Mouse (Mus musculus) intestine, embryonic 14.5 days (tissue): ENCODE measurements around the gene Srrm4. TPM values are rescaled to one million over a fixed set of nuclear protein-coding genes. Genes with fewer than 3 reads are reported as not detected.

Source experiments
- ATAC-seq: fragments of 200-750 bp; cut with Nextera tagmentation; replicated peaks from 2 replicates; pipeline ENCODE4 v1.8.0; 2017; ENCODE audit warnings: low read depth, moderate number of reproducible peaks, moderate TSS enrichment, moderate library complexity; ENCODE audit not compliant: low FRiP score, low TSS enrichment
- DNase-seq: peaks from one replicate; pipeline ENCODE4 v3.0.0-alpha.2; 2018; ENCODE audit warnings: low spot score
- H3K27ac ChIP-seq: fragments of 300-500 bp; sonication (generic); 2 replicates; pipeline ENCODE4 v1.5.1; 2014; ENCODE audit warnings: low read depth, mild to moderate bottlenecking, control low read depth
- H3K27me3 ChIP-seq: fragments of 300-500 bp; sonication (generic); replicated peaks from 2 replicates; pipeline ENCODE4 v1.6.1; 2014; ENCODE audit warnings: low read length, control low read depth; ENCODE audit not compliant: control insufficient read depth, insufficient read depth
- H3K36me3 ChIP-seq: fragments of 300-500 bp; sonication (generic); 2 replicates; pipeline ENCODE4 v1.6.1; 2014; ENCODE audit warnings: low read length, control low read depth; ENCODE audit not compliant: control insufficient read depth, insufficient read depth
- H3K4me1 ChIP-seq: fragments of 300-500 bp; sonication (generic); replicated peaks from 2 replicates; pipeline ENCODE4 v1.6.1; 2014; ENCODE audit warnings: low read length, control low read depth, mixed read lengths; ENCODE audit not compliant: control insufficient read depth, insufficient read depth
- H3K4me2 ChIP-seq: fragments of 300-500 bp; sonication (generic); 2 replicates; pipeline ENCODE4 v1.6.1; 2014; ENCODE audit warnings: low read length
- H3K4me3 ChIP-seq: fragments of 300-500 bp; sonication (generic); 2 replicates; pipeline ENCODE4 v1.5.1; 2014; ENCODE audit warnings: low read depth, low read length, control low read depth, mixed read lengths
- H3K9ac ChIP-seq: fragments of 300-500 bp; sonication (generic); 2 replicates; pipeline ENCODE4 v1.6.1; 2014; ENCODE audit warnings: mild to moderate bottlenecking, low read length
- H3K9me3 ChIP-seq: fragments of 300-500 bp; sonication (generic); 2 replicates; pipeline ENCODE4 v1.6.1; 2016; ENCODE audit warnings: low read length, control low read depth; ENCODE audit not compliant: control insufficient read depth
- WGBS: fragments of 180-500 bp; shearing (Covaris S2); extraction: QIAGEN DNeasy Blood & Tissue Kit; methylation state at CpG from one replicate; pipeline ENCODE4 v1.1.7; 2014; 5-methylcytosine and 5-hydroxymethylcytosine counted together
- polyA plus RNA-seq: library from polyadenylated mRNA; unstranded; fragments of >200 nt; fragmentation: Nextera tagmentation; extraction: Ambion mirVana; gene quantifications from 2 replicates; pipeline ENCODE4 v1.2.1, GENCODE M21; 2014

The Srrm4 gene
- polyA plus RNA-seq, 1 experiment from 2014 or later: 2.7 TPM

DNA sequence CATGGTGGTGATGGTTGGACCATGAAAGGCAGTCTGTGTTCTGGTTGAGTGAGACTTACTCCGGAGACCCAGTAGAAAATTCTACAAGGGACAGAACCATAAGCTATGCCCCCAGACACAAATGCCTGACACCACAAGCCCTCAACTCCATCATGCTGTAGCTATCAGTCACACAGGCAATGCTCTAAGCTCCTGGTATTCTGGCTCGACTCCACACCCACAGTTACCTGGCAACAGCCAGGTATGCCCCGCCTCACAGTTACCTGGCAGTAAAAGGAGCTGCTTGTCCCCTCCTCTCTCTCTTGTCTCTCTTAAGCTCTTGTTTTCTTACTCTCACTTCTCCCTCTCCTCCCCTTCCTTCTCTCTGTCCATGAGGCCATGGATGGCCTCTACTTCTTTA lies 98.9 kb downstream of the Srrm4 start:
- no peaks in the 10 kb centered on the region for H3K9me3 ChIP-seq
- no peaks in the 10 kb centered on the region for H3K4me1 ChIP-seq
- H3K27me3 ChIP-seq: no peaks in the 10 kb centered on the region
- 70% methylated on average over 3 of the region's 3 CpGs for WGBS
- no peak for DNase-seq
- no peaks in the 10 kb centered on the region for H3K36me3 ChIP-seq
- H3K27ac ChIP-seq: no peak overlapping the region
- no peak overlapping the region for H3K4me3 ChIP-seq
- no peak overlapping the region for H3K9ac ChIP-seq
- no peak overlapping the region for H3K4me2 ChIP-seq
- ATAC-seq: no peak

DNA sequence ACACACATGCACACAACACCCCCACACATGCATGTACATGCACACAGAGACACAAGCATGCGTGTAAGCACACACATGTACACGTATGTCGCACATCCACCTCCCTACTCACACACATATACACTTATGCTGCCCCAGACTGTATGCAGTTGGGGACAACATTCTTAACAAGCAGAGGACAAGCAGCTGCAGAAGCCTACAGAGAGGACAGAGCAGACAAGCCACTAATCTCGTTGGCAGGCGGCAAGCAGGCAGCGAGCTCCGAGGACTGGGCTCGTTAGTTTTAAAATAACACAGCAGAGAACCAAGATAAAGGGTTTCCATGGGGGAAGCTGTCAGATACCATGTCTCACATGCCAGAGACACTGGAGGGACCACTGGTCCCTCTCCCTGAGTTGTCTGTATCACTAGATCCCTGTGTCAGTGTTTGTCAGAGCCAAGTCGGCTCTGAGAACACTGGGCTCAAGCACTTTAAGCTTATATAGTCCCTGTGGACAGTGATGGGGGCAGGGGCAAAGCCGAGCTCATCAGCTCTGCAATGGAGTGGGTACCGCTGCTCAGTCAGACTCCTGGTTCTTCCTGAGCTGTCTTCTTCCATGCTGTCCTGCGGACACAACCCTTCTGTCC lies 99.7 kb downstream of the Srrm4 start:
- Histone ChIP-seq H3K9ac (no peak overlapping the region), H3K4me3 (no peak overlapping the region), H3K27ac (no peak overlapping the region), H3K4me2 (no peak overlapping the region), H3K36me3 (no peaks in the 10 kb centered on the region), H3K9me3 (no peaks in the 10 kb centered on the region), H3K27me3 (no peaks in the 10 kb centered on the region), H3K4me1 (no peaks in the 10 kb centered on the region)
- DNase-seq (no peak), ATAC-seq (no peak)
- WGBS: 52% methylated on average over 12 of the region's 12 CpGs

DNA sequence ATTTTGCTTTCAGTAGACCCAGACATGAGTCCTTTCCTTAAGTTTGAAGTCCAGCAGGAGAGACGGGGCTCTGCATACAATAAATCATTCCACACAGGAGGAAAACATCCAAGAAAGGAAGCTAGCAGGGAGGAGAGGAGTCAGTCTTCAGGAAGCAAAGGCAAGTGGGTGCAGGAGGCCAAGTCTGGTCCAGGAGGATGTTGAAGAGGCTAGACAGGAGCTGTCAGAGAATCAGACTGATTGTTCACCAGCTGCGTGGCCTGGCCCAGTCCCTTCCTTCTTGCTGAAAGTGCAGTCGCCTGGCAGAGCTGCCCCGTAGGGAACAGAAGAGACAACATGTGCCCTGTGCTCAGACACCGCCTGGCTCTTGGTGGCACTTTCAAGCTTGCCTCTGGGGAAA lies 100.8 kb downstream of the Srrm4 start:
- ATAC-seq: no peak

DNA sequence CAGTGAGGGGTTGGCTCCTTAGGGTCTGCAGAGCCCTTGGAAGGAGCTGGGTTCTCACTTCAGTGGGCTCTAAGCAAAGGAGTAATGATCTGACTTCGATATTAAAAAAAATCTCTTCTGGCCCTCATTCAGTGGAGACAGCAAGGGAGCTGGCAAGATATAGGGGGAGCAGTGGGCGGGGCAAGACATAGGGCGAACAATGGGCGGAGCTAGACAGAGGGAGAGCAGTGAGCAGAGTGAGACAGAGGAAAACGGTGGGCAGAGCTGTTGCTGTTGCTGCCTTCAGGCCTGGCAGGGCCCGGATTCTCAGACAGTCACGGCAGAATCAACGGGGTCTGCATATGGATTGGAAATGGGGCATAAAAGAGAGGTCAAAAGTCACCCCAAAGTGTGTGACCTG lies 102.0 kb downstream of the Srrm4 start:
- WGBS: 56% methylated on average over 8 of the region's 8 CpGs
- no peaks in the 10 kb centered on the region for H3K27me3 ChIP-seq
- no peaks in the 10 kb centered on the region for H3K36me3 ChIP-seq
- peaks cover 4% of the 10 kb centered on the region; the same call in 1 of the 2 replicates for H3K4me1 ChIP-seq
- no peak overlapping the region for H3K4me2 ChIP-seq
- DNase-seq: no peak
- no peak overlapping the region for H3K4me3 ChIP-seq
- H3K27ac ChIP-seq: no peak overlapping the region
- ATAC-seq: no peak
- H3K9me3 ChIP-seq: no peaks in the 10 kb centered on the region
- H3K9ac ChIP-seq: no peak overlapping the region

More for the DNA sequence above, 100.8 kb downstream of the Srrm4 start:
- H3K4me1 ChIP-seq: no peaks in the 10 kb centered on the region
- H3K27ac ChIP-seq: no peak overlapping the region
- no peak for DNase-seq
- no peak overlapping the region for H3K9ac ChIP-seq
- H3K27me3 ChIP-seq: no peaks in the 10 kb centered on the region
- no peaks in the 10 kb centered on the region for H3K9me3 ChIP-seq
- H3K36me3 ChIP-seq: no peaks in the 10 kb centered on the region
- H3K4me2 ChIP-seq: no peak overlapping the region
- 52% methylated on average over 5 of the region's 5 CpGs for WGBS
- H3K4me3 ChIP-seq: no peak overlapping the region

DNA sequence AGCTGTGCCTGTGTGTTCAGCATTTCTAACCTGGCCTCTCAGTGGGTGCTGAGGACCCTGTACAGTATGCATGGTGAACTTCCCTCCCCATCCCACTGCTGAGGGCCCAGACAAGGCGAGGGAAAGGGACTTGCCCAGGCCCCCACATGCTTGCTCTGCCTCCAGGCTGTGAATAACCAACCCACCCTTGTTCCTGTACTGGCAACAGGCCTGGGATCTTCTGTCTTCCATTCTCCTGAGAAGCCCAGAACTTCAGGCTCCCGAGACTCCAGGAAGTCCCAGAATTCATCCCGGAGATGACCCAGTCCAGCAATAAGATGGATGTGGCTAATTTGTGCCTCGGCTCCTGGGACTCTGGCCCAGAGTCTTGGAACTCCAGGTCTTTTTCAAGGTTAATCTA lies 105.5 kb downstream of the Srrm4 start:
- no peak for ATAC-seq
- Histone ChIP-seq H3K9me3 (no peaks in the 10 kb centered on the region), H3K4me2 (no peak overlapping the region), H3K9ac (no peak overlapping the region), H3K4me1 (peaks cover 4% of the 10 kb centered on the region; the same call in 1 of the 2 replicates), H3K27ac (no peak overlapping the region), H3K36me3 (no peaks in the 10 kb centered on the region), H3K4me3 (no peak overlapping the region), H3K27me3 (no peaks in the 10 kb centered on the region)
- WGBS: 52% methylated on average over 4 of the region's 4 CpGs
- no peak for DNase-seq

DNA sequence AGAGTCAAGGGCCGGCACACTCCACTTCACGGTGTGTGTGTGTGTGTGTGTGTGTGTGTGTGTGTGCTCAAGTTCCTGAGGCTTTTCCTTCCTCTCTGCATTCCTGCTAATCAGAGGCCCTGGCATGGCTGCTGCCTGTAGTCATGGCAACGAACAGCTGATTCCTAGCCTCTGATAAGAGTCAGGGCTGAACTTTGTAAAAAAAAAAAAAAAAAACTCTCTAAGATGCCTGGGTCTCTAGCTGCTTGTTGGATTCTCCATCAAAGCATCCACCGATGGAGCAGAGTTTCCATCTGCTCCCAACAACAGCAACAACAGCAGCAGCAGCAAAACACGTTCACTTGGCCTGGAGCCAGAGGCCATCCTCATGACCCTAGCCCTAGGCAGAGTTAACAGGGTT lies 106.5 kb downstream of the Srrm4 start:
- no peak overlapping the region for H3K9ac ChIP-seq
- H3K4me2 ChIP-seq: no peak overlapping the region
- no peaks in the 10 kb centered on the region for H3K27me3 ChIP-seq
- H3K4me3 ChIP-seq: no peak overlapping the region
- H3K9me3 ChIP-seq: no peaks in the 10 kb centered on the region
- peaks cover 4% of the 10 kb centered on the region; the same call in 1 of the 2 replicates for H3K4me1 ChIP-seq
- H3K36me3 ChIP-seq: no peaks in the 10 kb centered on the region
- DNase-seq: peak; percentile 58
- H3K27ac ChIP-seq: no peak overlapping the region
- WGBS: 7% methylated on average over 5 of the region's 5 CpGs
- ATAC-seq: no peak

DNA sequence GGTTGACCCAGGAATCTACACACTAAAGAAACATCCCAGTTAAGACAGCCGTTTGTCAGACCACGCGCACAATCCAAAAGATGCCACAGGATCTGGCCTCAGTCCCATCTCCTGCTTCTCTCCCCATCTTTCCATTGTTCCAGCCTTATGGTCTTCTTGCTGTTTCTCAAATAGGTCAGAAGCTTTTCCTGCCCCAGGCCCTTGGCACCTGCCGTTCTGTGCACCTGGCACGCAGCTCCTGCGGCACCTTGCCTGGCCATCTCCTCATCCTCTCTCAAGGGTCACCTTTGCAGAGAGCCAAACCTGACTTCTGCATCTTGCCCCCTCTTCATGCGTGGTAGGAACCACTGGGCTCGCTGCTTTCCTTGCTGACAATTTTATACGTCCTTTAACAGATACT lies 107.4 kb downstream of the Srrm4 start:
- 89% methylated on average over 9 of the region's 9 CpGs for WGBS
- no peaks in the 10 kb centered on the region for H3K9me3 ChIP-seq
- DNase-seq: no peak
- no peaks in the 10 kb centered on the region for H3K36me3 ChIP-seq
- H3K4me2 ChIP-seq: no peak overlapping the region
- H3K27ac ChIP-seq: no peak overlapping the region
- peaks cover 4% of the 10 kb centered on the region; the same call in 1 of the 2 replicates for H3K4me1 ChIP-seq
- no peak overlapping the region for H3K4me3 ChIP-seq
- H3K27me3 ChIP-seq: no peaks in the 10 kb centered on the region
- H3K9ac ChIP-seq: no peak overlapping the region
- no peak for ATAC-seq

DNA sequence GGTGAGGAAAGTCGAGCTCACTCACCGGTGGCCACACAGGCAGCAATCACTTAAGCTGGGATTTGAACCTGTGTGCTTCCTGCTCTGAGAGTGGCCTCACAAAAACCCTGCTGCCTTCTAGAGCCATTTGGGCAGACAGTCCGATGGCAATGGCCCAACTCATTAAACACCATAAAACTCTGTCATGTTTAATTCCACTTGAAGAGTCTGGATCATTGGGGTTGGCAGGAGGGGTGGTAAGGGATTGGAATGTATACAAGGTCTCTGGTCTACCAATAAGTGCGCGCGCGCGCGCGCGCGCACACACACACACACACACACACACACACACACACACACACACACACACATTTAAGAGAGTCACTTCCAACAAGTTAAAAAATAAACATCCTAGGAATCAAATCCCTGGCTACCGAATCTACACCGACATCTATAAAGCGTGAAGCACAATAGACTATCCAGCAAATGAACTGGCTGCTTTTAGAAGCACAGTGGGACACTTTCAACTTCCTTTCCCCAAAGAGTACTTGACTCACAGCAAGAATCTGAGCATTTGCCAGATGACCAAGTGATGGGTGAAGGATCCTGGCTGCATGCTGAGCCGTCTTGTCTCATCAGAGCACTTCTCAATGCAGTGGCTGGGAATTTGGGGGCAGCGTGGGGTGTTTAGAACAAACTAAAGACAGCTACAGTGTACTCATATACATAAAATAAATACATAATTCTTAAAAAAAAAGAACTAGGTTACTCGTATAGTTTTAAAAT lies 112.8 kb downstream of the Srrm4 start:
- no peak overlapping the region for H3K9ac ChIP-seq
- DNase-seq: no peak
- H3K36me3 ChIP-seq: no peaks in the 10 kb centered on the region
- H3K27ac ChIP-seq: no peak overlapping the region
- H3K27me3 ChIP-seq: no peaks in the 10 kb centered on the region
- WGBS: 86% methylated on average over 18 of the region's 18 CpGs
- no peak for ATAC-seq
- no peaks in the 10 kb centered on the region for H3K4me1 ChIP-seq
- H3K4me2 ChIP-seq: no peak overlapping the region
- no peaks in the 10 kb centered on the region for H3K9me3 ChIP-seq
- no peak overlapping the region for H3K4me3 ChIP-seq

DNA sequence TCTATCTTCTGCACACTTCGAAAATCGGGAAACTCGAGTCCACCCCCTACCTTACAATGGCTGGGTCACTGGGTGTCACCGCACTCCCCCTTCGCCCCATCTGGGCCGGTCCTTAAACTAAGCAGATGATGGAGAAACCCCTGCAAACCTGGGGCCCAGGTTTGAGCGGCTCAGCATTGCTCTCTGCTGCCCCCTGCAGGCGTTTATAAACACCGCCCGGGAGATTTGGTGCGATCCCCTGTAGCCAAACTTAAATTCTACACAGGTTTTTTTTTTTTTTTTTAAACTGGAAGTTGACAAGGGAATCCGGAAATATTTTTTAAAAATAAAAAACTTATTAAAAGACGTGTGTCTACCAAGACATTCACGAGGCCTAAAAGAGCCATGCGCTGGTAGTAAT lies 115.6 kb downstream of the Srrm4 start:
- Histone ChIP-seq H3K9ac (no peak overlapping the region), H3K4me1 (no peaks in the 10 kb centered on the region), H3K9me3 (no peaks in the 10 kb centered on the region), H3K36me3 (no peaks in the 10 kb centered on the region), H3K4me3 (no peak overlapping the region), H3K4me2 (no peak overlapping the region), H3K27me3 (no peaks in the 10 kb centered on the region), H3K27ac (no peak overlapping the region)
- ATAC-seq (no peak), DNase-seq (peak; percentile 85)
- WGBS: 10% methylated on average over 15 of the region's 15 CpGs
